Mouse (Mus musculus) large intestine, adult 2 months (tissue): ENCODE measurements around the gene S100pbp. TPM values are rescaled to one million over a fixed set of nuclear protein-coding genes. Genes with fewer than 3 reads are reported as not detected.

Experiments
- DNase-seq: peaks from one replicate; pipeline ENCODE4 v3.0.0-alpha.2; 2012; ENCODE audit warnings: low read depth, low spot score
- WGBS: fragments of 180-500 bp; shearing (Covaris S2); methylation state at CpG from one replicate; pipeline ENCODE4 v1.1.7; 2018; 5-methylcytosine and 5-hydroxymethylcytosine counted together
- polyA plus RNA-seq: library from polyadenylated mRNA; depleted of rRNA; stranded (reverse); fragments of >200 nt; gene quantifications from 2 replicates; pipeline ENCODE4 v1.2.3, GENCODE M21; 2012

S100pbp gene
- polyA plus RNA-seq, 1 experiment, result 4.8 TPM

DNA sequence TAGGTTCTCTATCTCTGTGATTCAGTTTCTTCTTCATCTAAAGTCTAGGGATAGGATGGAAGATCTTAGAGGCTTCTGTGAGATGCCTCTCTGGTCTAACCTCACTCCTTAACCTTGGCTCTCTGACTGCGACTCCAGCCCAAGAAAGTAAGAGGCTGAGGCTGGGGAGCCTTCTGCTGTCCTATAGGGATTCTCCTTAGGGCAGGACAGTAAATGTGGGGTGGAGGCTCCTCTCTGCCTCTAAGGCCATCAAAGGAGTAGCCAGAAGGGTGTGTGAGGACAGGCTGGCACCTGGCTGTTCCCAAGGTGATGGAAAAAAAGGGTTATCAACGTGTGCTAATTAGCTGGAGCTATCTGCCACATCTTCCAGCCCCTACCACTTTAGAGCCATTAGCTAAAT lies 53.9 kb downstream of the S100pbp start:
- 54% methylated on average over 2 of the region's 2 CpGs for WGBS
- DNase-seq, result no peak

DNA sequence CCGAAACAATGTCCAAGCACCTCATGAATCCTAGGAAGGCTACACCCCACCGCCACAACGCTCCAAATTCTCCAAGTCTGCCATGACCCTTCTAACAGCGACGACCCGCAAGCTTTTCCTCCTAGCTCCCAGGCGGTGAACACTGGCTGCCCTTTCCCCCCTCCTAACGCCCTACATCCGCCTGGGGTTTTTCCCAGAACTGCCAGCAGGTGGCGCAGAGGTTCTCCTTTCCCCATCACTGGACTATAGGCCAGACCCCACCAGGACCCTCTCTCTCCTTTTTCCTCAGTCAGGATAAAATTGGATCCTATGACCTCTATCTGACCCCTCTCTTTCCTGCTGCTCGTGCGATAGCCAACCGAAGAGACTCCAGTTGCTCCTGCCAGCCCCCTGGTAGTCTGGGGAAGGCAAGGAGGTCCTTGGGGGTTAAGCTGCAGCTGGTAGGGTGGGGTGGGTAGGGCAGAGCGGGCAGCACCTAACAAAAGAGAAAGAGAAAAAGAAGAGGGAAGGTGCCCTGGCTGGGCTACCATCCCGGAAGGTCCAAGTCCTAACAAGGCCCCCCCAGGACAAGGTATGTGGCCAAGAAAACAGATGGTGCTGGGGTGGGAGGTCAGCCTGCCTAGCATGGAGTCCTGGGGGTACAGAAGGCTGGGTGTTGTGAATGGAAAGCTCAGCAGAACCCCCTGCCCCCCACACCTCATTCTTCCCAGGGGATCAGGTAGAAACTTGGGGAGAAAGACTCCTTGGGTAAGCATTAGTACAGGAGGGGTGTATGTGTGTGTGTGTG lies 54.5 kb downstream of the S100pbp start:
- WGBS, result 11% methylated on average over 15 of the region's 15 CpGs
- DNase-seq, result peak; percentile 56

DNA sequence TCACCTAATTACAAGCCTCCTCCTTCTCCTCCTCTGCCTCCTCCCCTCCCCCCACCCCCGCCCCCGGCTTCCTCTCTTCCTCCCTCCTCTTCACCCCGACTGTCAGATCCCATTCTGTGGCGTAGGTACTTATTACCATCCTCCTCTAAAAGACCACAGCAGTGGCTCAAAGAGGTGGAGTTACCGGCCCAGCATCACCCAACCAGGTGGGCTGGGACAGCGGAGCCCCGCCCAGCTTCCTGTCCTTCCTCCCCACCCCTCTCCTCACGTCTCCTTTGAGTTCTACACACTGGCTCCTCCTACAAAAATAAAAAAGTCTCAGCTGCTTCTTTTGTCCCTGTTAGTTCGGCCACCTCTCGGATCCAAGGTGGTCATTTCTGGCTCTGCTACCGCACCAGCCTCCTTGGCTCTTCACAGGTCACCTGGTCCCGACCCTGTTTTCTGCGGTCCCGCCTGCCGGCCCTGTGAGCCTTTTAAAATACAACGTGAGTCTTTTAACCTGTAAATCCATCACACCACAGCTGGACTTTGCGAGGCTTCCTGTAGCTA lies 58.7 kb downstream of the S100pbp start:
- no peak for DNase-seq
- 11% methylated on average over 17 of the region's 17 CpGs for WGBS

DNA sequence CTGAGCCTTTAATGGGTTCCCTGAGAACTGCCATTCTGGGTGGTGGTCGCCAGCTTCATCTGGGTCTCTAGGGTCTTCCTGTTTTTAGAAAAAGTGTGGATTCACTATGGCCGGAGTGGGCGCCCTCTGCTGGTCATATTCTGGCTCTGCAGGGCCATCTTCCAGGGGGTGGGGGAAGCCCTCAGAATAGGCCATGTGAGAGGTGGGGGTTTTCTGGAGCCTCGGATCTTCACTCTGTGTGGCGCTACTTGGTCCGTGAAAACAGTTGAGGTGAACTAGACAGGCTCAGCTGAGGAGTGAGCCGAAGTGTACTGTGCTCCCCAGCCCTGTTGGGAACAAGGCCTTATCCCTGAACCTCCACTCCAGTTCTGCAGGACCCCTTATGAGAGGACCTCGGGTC lies 59.4 kb downstream of the S100pbp start:
- DNase-seq, result no peak
- WGBS, result 4% methylated on average over 8 of the region's 8 CpGs

DNA sequence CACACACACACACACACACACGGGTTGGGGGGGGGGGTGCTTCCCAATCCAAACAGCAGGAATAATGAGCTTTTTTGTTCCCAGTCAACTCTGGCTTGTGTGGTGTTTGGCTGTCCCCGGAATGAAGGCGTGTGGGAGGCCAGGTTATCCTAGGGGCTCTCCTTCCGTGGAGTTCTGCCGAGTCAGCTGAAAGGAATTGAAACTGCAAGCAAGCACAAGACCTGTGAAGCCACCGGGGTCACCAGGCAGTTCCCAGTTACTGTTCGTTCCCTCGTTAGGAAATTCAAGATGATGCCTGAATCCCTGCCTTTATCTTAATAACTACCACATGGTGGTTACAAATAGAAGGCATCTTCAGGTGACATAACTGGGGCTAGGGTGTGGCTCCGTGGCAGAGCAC lies 60.1 kb downstream of the S100pbp start:
- 33% methylated on average over 9 of the region's 9 CpGs for WGBS

DNA sequence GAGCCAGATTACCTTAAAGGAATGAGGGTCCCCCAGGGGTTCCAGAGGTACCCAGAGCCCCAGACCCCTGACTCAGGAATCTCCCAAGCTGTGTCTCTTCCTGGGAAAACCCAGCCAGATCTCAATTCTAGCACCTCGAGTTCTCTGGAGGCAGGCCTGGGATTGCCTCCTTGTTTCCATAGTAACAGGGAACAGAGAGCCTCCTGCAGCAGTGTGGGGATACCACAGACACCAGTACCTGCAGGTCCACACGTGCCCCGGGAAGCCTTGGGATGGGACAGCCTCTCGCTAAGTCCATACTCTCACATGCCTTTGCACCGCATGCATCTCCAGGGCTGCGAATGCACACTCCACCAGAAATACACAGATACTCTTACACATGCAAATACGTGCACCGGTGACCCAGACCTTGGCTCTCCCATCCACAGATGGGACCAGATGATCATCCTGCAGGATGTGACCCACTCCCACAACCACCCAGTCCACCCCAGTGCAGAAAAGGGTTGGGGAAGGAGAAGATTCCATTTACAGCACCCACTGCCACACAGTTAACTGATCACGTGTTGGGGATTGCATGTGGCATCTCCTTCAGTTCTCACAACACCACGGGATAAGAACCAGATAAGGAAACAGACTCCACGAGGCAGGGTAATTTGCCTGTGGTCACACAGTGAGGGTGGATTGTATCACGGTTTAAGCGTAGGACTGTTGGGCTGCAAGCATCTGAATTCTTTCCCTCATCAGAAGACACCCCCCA lies 60.8 kb downstream of the S100pbp start:
- 65% methylated on average over 13 of the region's 13 CpGs for WGBS
- no peak for DNase-seq

More for the DNA sequence above, 60.1 kb downstream of the S100pbp start:
- DNase-seq, result no peak

DNA sequence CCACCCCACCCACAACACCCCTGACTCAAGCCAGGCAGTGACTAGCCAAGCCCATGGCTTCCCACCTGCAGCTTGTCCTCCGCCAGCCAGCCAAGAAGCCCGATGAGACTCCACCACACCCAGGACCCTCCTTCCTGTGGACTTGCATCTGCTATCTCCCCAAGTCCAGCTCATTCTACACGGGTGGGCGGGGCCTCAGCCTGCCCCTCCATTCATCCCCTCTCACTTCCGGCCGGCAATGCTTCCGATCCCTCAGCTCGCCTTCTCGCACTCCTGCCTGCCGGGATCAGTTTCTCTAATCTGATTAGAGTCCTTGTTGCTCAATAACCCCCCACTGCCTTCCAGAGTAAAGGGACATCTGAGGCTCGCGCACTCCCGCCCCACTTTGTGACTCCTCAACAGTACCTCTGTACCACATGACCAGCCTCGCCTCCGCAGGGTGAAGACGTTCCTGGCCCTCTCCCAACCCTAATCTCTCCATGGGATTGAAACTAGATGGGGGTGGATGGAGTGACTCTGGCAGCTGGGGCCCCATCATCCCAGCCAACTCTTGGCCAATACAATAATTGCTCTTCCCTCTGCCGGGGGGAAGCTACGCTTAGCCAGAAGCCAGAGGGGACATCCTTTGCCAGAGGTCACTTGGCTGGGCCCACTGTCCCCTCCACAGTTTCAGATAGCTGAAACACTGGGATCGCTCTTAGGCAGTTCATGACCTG lies 63.6 kb downstream of the S100pbp start:
- 15% methylated on average over 19 of the region's 19 CpGs for WGBS
- no peak for DNase-seq

DNA sequence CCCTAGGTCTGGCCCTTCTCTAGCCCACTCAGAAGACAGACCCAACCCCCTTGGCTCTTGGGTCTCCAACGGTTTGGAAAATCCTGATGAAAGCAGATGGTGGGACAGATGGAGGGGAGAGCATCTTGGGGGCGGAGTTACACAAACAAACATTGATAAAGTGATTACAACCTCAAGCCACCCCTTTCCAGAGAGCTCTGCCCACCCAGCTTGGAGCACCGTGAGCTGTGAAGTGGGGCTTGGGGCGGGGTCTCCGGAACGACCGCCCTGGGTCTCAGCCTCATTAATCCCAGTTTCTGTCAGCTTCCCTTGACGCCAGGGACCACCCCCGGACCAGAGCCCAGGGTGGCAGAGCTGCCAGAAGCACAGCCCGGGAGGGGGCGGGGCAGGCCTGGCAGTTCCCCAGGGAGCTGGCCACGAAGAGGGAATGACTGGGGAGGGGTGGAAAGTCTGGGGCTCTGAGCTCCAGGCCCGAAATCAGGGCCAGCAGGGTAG lies 64.8 kb downstream of the S100pbp start:
- no peak for DNase-seq
- WGBS, result 7% methylated on average over 13 of the region's 13 CpGs

DNA sequence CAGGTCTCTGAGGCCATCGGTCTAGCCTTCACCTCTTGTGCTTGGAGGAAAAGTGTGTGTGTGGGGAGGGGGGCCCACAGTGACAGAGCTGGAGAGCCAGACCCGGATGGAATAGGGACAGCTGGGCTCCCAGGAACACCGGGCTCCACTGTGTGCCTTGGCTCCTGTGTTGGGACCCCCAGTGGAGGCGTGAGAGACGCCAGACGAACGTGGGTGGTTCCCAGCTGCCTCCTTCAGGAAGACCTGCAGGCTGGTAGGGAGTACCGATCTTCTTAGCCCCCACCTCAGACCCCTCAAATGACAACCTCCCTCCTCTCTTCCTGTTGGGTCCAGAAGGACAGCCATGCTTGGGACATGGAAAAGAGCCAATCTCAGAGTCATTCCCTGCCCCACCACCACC lies 66.8 kb downstream of the S100pbp start:
- DNase-seq, result no peak
- WGBS, result 26% methylated on average over 8 of the region's 8 CpGs

DNA sequence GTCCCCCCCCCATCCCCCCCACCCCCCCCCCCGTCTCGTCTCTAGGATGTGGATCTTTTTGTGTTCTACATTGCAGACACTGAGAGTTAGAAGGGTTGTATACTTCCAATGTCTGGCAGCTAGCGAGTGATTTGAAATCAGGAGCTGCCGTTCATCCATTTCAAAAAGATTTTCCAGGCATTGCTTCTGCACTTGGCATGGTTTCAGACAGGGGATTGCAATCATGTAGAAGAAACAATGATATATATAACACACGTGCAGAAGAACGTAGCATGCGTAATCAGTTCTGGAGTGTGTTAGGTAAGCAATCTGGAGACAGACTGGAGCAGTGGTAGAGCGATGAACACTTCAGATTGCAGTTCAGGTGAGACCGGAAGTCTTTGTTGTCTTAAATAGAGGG lies 67.4 kb downstream of the S100pbp start:
- WGBS, result 28% methylated on average over 9 of the region's 9 CpGs
- DNase-seq, result no peak

DNA sequence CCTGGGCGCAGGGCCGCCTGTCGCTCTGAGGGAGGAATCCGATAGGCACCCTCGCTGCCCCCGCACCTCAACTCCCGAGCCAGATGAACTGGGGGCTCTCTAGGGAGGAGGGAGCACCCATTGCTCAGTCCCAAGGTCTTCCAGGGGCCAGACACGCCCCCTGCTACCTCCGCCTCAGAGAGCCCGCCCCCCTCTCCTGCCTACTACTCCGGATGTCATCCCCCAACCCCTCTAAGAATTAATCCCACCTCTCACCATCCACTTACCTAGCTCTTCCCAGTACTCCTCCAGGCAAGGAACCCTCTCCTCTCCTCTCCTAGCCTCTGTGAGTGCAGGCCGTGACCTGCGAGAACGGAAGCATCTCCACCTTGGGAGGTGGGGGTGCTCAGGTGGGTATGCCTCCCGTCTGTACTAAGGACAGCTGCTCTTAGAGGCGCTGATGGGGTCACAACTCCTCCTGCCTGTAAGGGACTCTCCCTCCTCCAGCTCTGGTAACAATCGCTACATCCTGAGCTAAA lies 67.9 kb downstream of the S100pbp start, which contains the start of gene Hpca:
Gene Hpca, minus strand, starts transcription at position 468 of the 518 bp plus-strand sequence.
- 4% methylated on average over 17 of the region's 17 CpGs for WGBS

DNA sequence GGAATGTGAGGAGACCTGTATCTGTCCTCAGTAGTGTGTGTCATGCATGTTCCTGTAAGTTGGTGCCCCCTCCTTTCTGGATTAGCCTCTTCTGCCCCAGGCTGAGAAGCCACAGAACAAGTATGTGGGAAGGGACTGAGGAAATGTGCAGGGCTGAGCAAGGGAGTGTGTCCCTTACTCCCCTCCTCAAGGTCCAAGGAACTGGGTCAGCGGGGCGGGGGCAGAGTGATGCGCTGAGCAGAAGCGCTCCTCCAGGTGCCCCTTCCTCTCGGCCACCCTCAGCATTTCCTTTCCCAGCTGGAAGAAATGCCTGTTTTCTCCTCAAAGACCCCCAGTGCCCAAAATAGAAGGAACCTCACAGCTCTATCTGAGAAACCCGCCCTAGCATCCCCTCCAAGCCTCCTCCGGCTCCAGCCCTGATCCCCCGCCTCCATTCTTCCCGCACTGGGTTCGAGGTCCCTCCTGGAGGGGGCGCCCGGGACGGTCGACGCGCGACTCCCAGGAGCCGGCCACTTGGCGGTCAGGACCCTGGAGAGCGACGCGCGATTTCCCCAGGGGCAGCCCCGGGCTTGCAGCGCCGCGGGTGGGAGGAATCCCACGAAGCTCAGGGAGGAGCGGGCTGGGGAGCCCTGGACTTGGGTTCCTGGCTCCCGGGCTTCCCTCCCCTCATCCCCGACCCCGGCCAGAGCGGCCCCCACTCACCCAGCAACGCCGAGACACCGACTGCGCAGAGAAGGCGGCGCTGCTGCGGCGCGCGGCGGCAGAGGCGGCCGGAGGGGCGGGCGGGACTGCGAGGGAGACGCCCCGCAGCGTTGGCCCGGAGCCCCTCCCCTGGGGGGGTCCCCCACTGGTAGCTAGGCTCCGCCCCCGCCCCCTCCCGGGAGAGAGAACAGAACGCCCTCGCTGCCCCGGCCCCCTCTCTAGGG lies 68.7 kb downstream of the S100pbp start:
- 2% methylated on average over 52 of the region's 59 CpGs for WGBS
- no peak for DNase-seq

More for the DNA sequence above, 67.9 kb downstream of the S100pbp start, which contains the start of gene Hpca:
- DNase-seq, result no peak

DNA sequence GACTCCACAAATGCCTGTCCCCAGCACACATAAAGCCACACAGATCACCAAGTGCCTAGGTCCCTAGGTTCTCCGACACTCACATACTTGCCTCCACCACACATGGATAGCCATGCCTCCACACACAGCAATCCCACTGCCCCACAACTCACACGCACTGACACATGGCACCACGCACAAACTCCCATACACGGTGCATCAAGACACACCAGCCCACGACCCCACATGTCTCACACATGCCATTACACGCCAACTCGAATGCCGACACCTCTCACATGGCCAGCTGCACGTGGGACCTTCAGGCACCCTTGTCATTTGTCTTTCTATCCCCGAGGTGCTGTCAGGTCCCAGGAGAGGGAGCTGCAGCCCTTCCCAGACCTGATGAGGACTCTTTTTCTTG lies 69.8 kb downstream of the S100pbp start:
- WGBS, result 78% methylated on average over 10 of the region's 10 CpGs
- DNase-seq, result no peak

DNA sequence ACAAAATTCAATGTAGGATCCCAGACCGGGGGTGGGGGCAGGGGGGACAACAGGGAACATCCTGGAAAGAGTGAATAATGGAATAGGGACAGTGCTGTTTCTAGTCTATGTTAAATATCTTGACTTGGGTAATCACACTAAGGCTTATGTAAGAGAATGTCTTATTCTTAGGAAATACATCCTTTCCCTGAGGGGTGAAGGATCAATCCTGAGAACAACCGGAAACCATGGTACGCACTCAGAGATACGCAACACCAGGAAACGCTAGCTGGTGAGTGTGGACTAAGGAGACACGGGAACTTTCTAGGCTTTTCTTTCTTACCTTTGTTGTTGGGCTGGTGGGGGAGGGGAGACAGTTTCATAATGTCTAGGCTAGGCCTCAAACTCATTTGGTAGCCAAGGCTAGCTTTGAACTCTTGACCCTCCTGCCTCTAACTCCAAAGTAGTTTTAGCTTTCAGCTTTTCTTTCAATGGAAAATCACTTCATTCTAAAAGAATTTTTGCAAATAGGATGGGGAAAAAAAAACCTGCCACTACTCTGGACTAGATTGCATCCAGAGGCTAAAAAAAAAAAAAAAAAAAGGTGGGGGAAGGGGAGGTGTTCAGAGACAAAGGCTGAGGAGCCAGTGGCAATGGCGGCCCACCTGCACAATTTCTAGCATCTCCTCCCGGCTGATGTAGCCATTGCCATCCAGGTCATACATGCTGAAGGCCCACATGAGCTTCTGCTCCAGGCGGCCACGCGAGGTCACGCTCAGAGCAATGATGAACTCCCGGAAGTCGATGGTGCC lies 71.6 kb downstream of the S100pbp start:
- 84% methylated on average over 14 of the region's 14 CpGs for WGBS
- no peak for DNase-seq

DNA sequence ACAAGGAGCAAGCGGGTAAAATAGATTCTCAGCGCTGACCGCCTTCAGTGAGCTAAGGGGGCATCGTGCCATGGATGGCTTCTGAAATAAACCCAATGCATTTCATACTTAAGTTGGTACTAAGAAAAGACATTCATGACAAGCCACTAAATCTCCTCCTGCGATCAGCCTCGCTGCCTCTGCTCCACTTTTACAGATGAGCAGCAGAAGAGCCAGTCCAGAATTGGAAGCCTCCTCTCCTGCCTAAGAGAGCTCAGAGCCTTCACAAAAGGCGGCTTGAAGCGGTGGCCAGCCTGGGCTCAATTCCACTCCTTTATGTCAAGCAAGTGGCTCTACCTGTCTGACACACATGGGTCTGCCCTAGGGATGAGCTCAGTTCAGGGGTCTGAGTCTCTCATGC lies 72.8 kb downstream of the S100pbp start:
- WGBS, result 87% methylated on average over 8 of the region's 8 CpGs
- no peak for DNase-seq

DNA sequence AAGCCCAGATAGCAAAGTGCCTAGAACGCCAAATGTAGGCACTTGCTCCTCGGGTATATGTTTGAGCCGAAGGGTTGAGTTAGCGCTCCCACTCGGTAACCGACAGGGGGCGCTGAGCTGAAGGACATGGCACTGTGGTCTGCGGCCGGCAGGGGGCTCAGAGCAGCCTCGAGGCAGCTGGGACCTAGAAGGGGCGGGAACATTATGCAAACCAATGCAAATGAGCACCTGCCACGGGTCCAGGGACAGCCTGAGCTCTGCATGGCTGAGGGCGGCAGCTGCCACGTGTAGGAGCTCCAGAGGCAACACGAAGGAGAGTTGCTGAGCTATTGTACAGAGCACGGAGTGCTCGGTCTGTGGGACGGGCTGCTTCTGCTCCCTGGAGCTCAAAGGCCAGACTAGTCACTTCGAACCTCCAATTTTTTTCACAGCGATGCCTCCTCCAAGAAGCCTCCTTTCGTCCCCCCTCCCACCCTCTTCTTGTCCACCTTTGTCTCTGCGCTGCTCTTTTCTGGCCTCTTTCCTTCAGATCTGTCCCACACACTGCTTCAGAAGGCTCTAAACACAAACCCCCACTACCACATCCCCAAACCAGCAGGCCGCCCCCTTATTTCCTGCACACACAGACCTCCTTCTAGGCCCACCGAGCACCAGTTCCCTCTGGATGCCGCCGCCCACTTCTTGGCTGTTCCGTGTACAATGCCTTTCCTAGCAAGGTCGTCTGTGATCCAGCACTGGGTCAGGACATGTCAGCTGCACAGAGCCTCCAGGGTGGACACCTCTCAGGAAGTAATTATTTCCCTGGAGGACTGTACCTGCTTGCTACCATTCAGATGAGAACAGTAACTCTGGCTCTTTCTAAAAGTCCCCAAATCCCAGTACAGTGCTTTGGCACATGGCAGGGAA lies 76.2 kb downstream of the S100pbp start:
- 43% methylated on average over 28 of the region's 28 CpGs for WGBS
- no peak for DNase-seq

DNA sequence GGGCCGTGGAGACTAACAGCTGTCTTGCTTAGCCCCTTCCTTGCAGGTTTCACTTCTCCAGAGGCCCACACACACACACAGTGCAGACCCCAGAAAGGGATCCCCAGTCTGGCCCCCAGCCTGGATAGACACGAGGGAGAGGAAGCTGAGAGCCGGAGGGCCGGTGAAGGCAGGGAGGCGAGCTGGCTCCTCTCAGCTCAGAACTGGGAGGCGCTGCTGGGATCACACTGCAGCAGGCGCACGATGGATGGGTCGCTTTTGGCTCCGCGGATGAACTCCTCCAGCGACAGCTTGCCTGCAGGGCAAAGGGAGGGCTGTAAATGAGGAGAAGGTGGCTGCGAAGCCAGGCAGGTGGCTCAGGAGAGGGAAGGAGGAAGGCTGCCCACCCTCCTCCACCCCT lies 77.3 kb downstream of the S100pbp start:
- 68% methylated on average over 13 of the region's 13 CpGs for WGBS
- no peak for DNase-seq
